Mouse (Mus musculus) heart, adult 18-20 months (tissue): ENCODE results near the gene Tekt4. TPM values are rescaled to one million over a fixed set of nuclear protein-coding genes. Genes with fewer than 3 reads are reported as not detected.

Source experiments
- total RNA-seq, 2 experiments: library from RNA; stranded (reverse); gene quantifications; 2 replicates each; pipeline ENCODE4 v1.2.3; 2021

The Tekt4 gene
- total RNA-seq, 2 experiments from 2014 or later: 0.67 TPM; not detected in 1

Other genes with a start within 250 kb of the Tekt4 start
- 10 to 100 TPM; 14.8 to 15.9 TPM for gene Gnptg, start 214.5 kb upstream of the Tekt4 start, total RNA-seq
- gene Tsr3, start 214.4 kb upstream of the Tekt4 start, total RNA-seq: 1 to 10 TPM; 7.7 to 9.5 TPM
- 1 to 10 TPM in 1 of 2 experiments, under 1 TPM in 1; 0.62 to 1.3 TPM for gene Baiap3, start 198.3 kb upstream of the Tekt4 start, total RNA-seq
- 100 to 1,000 TPM in 1 of 2 experiments, 10 to 100 TPM in 1; 90.7 to 105 TPM for gene Ube2i, start 180.0 kb upstream of the Tekt4 start, total RNA-seq
- under 1 TPM; 0.46 to 0.50 TPM for gene Prss34, start 156.2 kb upstream of the Tekt4 start, total RNA-seq
- not detected for gene Prss28, start 146.0 kb upstream of the Tekt4 start, total RNA-seq
- not detected for gene Prss29, start 136.0 kb upstream of the Tekt4 start, total RNA-seq
- under 1 TPM; 0.37 to 0.62 TPM for gene Tpsab1, start 109.1 kb upstream of the Tekt4 start, total RNA-seq
- 1 to 10 TPM; 2.0 to 2.6 TPM for gene Tpsb2, start 88.3 kb upstream of the Tekt4 start, total RNA-seq
- not detected for gene Tpsg1, start 85.3 kb upstream of the Tekt4 start, total RNA-seq
- gene Cacna1h, start 20.8 kb upstream of the Tekt4 start, total RNA-seq: 1 to 10 TPM; 6.1 to 6.7 TPM
- gene Sstr5, start 42.7 kb downstream of the Tekt4 start, total RNA-seq: not detected
- gene Sox8, start 116.1 kb downstream of the Tekt4 start, total RNA-seq: under 1 TPM; 0.20 to 0.31 TPM
- gene Lmf1, start 124.5 kb downstream of the Tekt4 start, total RNA-seq: 10 to 100 TPM; 29.8 to 31.8 TPM